Mouse (Mus musculus): Measurements from ENCODE around the gene Sap30. TPM values are rescaled to one million over a fixed set of nuclear protein-coding genes. Genes with fewer than 3 reads are reported as not detected.
A peak's percentile ranks its signal among the peaks of the same experiment; 100 is the strongest.
"Not testable (repeated sequence)": the region's sequence is repeated elsewhere in the genome, so short reads cannot be mapped to it uniquely, and the experiment has no call there.

Gene Sap30
- polyA plus RNA-seq, 1 experiment from 2014 or later = 131 TPM

GRCm38 (mm10) chr8:57512141-57513056 lies 24.7 kb upstream of the Sap30 start:
- 0% methylated on average over 68 of the region's 96 CpGs for WGBS
- Histone ChIP-seq H3K4me1 (peaks cover 13% of the 10 kb centered on the region), H3K4me3 (replicated peaks) (peak overlapping the region; percentile 89), H3K9ac (peak overlapping the region; percentile 99), H3K4me2 (peak overlapping the region; percentile 93), H3K27me3 (no peaks in the 10 kb centered on the region), H3K36me3 (replicated peaks) (peaks cover 24% of the 10 kb centered on the region), H3K9me3 (no peaks in the 10 kb centered on the region), H3K27ac (peak overlapping the region; percentile 100)
- peak; percentile 60 for ATAC-seq (ENCODE audit: low FRiP score)

- Histone ChIP-seq H3K9ac (peak within 1 kb of the TSS; percentile 99), H3K36me3 (replicated peaks) (peaks cover 20% of the 10 kb centered on the region), H3K4me2 (peak within 1 kb of the TSS; percentile 93), H3K27me3 (no peaks in the 10 kb centered on the region), H3K4me1 (peaks cover 13% of the 10 kb centered on the region), H3K27ac (peak within 1 kb of the TSS; percentile 100), H3K4me3 (replicated peaks) (peak within 1 kb of the TSS; percentile 89), H3K9me3 (no peaks in the 10 kb centered on the region)
- WGBS = under 1% methylated on average over 63 of the region's 63 CpGs
- ATAC-seq (ENCODE audit: low FRiP score) = peak; percentile 100
Observed at GRCm38 (mm10) chr8:57511316-57512118, 23.9 kb upstream of the Sap30 start, which contains the start of gene Hmgb2. Gene Hmgb2 (plus strand): TSS chr8:57511907.

- Histone ChIP-seq H3K27ac (peak overlapping the region; percentile 94), H3K4me2 (peak overlapping the region; percentile 93), H3K36me3 (replicated peaks) (peaks cover 14% of the 10 kb centered on the region), H3K9me3 (no peaks in the 10 kb centered on the region), H3K9ac (peak overlapping the region; percentile 91), H3K4me3 (replicated peaks) (peak overlapping the region; percentile 89), H3K4me1 (peaks cover 13% of the 10 kb centered on the region), H3K27me3 (no peaks in the 10 kb centered on the region)
- ATAC-seq (ENCODE audit: low FRiP score) = no peak
- WGBS = 1% methylated on average over 31 of the region's 31 CpGs
Observed at GRCm38 (mm10) chr8:57510791-57511315, 23.2 kb upstream of the Sap30 start.

- no peak for ATAC-seq (ENCODE audit: low FRiP score)
- Histone ChIP-seq H3K9me3 (no peaks in the 10 kb centered on the region), H3K36me3 (replicated peaks) (peaks cover 4% of the 10 kb centered on the region; the same call in 1 of the 2 replicates), H3K27me3 (no peaks in the 10 kb centered on the region), H3K4me1 (peaks cover 13% of the 10 kb centered on the region), H3K4me3 (replicated peaks) (no peak overlapping the region), H3K9ac (no peak overlapping the region), H3K27ac (no peak overlapping the region), H3K4me2 (no peak overlapping the region)
- WGBS = 89% methylated on average over 4 of the region's 4 CpGs
Observed at GRCm38 (mm10) chr8:57508657-57509056, 21.0 kb upstream of the Sap30 start.

- Histone ChIP-seq H3K27me3 (no peaks in the 10 kb centered on the region), H3K9me3 (no peaks in the 10 kb centered on the region), H3K4me2 (no peak overlapping the region), H3K4me1 (peaks cover 11% of the 10 kb centered on the region), H3K27ac (no peak overlapping the region), H3K36me3 (replicated peaks) (no peaks in the 10 kb centered on the region; the same call in 1 of the 2 replicates), H3K4me3 (replicated peaks) (no peak overlapping the region), H3K9ac (no peak overlapping the region)
- no peak for ATAC-seq (ENCODE audit: low FRiP score)
- 92% methylated on average over 4 of the region's 4 CpGs for WGBS
Observed at GRCm38 (mm10) chr8:57507556-57508063, 19.9 kb upstream of the Sap30 start.

GRCm38 (mm10) chr8:57505500-57505899 lies 17.8 kb upstream of the Sap30 start:
- not testable (repeated sequence) for H3K4me2 ChIP-seq; ATAC-seq (ENCODE audit: low FRiP score); H3K4me1 ChIP-seq; H3K4me3 ChIP-seq (replicated peaks); H3K27me3 ChIP-seq; H3K9ac ChIP-seq; H3K36me3 ChIP-seq (replicated peaks); H3K27ac ChIP-seq; H3K9me3 ChIP-seq
- 96% methylated on average over 1 of the region's 1 CpGs for WGBS

GRCm38 (mm10) chr8:57503641-57504040 lies 16.0 kb upstream of the Sap30 start:
- H3K27me3 ChIP-seq = no peaks in the 10 kb centered on the region
- H3K36me3 ChIP-seq (replicated peaks) = no peaks in the 10 kb centered on the region; the same call in 1 of the 2 replicates
- no peak overlapping the region for H3K4me2 ChIP-seq
- peaks cover 9% of the 10 kb centered on the region; the same call in 1 of the 2 replicates for H3K4me1 ChIP-seq
- no peaks in the 10 kb centered on the region for H3K9me3 ChIP-seq
- 55% methylated on average over 5 of the region's 5 CpGs for WGBS
- H3K9ac ChIP-seq = no peak overlapping the region
- no peak overlapping the region for H3K4me3 ChIP-seq (replicated peaks)
- H3K27ac ChIP-seq = no peak overlapping the region
- peak; percentile 48; the same call in 1 of the 2 replicates for ATAC-seq (ENCODE audit: low FRiP score)

GRCm38 (mm10) chr8:57498847-57499511 lies 11.3 kb upstream of the Sap30 start:
- Histone ChIP-seq H3K36me3 (replicated peaks) (no peaks in the 10 kb centered on the region; the same call in 1 of the 2 replicates), H3K27ac (peak overlapping the region; percentile 74), H3K9ac (no peak overlapping the region), H3K4me3 (replicated peaks) (no peak overlapping the region), H3K9me3 (no peaks in the 10 kb centered on the region), H3K4me1 (peaks cover 13% of the 10 kb centered on the region; the same call in 1 of the 2 replicates), H3K27me3 (no peaks in the 10 kb centered on the region), H3K4me2 (peak overlapping the region; percentile 28)
- peak; percentile 68; the same call in 1 of the 2 replicates for ATAC-seq (ENCODE audit: low FRiP score)
- WGBS = 41% methylated on average over 17 of the region's 17 CpGs

GRCm38 (mm10) chr8:57498494-57498846 lies 10.8 kb upstream of the Sap30 start:
- H3K4me1 ChIP-seq = peaks cover 13% of the 10 kb centered on the region; the same call in 1 of the 2 replicates
- peak overlapping the region; percentile 74 for H3K27ac ChIP-seq
- no peaks in the 10 kb centered on the region for H3K9me3 ChIP-seq
- no peak overlapping the region for H3K4me3 ChIP-seq (replicated peaks)
- no peaks in the 10 kb centered on the region; the same call in 1 of the 2 replicates for H3K36me3 ChIP-seq (replicated peaks)
- peak; percentile 54; the same call in 1 of the 2 replicates for ATAC-seq (ENCODE audit: low FRiP score)
- H3K4me2 ChIP-seq = peak overlapping the region; percentile 28
- H3K9ac ChIP-seq = no peak overlapping the region
- H3K27me3 ChIP-seq = no peaks in the 10 kb centered on the region
- WGBS = 46% methylated on average over 8 of the region's 8 CpGs

- no peaks in the 10 kb centered on the region for H3K36me3 ChIP-seq (replicated peaks)
- no peak overlapping the region for H3K4me2 ChIP-seq
- no peak overlapping the region for H3K27ac ChIP-seq
- no peak for ATAC-seq (ENCODE audit: low FRiP score)
- 95% methylated on average over 4 of the region's 4 CpGs for WGBS
- H3K4me3 ChIP-seq (replicated peaks) = no peak overlapping the region
- H3K4me1 ChIP-seq = 0 out of 2 replicates have a peak, but pooled peaks cover 4% of the 10 kb centered on the region
- no peak overlapping the region for H3K9ac ChIP-seq
- H3K27me3 ChIP-seq = no peaks in the 10 kb centered on the region
- H3K9me3 ChIP-seq = no peaks in the 10 kb centered on the region
Observed at GRCm38 (mm10) chr8:57491873-57492272, 4.2 kb upstream of the Sap30 start.

GRCm38 (mm10) chr8:57489896-57490295 lies 2.2 kb upstream of the Sap30 start:
- Histone ChIP-seq H3K27me3 (no peaks in the 10 kb centered on the region), H3K9ac (no peak overlapping the region), H3K4me3 (replicated peaks) (no peak overlapping the region), H3K27ac (no peak overlapping the region), H3K4me2 (no peak overlapping the region), H3K36me3 (replicated peaks) (no peaks in the 10 kb centered on the region), H3K4me1 (peaks cover 11% of the 10 kb centered on the region), H3K9me3 (no peaks in the 10 kb centered on the region)
- ATAC-seq (ENCODE audit: low FRiP score) = no peak
